Comparison of ENCODE assay signal across 9 mouse cellular contexts in the genomic region with DNA sequence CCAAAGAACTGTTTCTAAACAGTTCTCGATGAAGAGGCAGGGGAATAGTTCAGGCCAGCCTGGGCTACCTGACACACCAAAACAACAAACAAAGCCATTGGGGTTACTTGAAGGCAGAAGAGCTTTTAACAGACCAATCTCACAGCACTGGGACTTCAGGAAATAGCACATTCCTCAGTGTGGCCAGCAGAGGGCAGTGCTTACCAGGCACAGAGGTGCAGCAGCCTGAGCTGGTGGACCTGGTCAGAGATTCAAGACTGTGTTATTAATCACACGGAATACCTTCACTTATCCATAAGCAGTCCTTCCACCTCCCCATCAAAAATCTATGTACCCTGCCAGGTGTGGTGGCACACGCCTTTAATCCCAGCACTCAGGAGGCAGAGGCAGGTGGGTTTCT. TPM values are rescaled to one million over a fixed set of nuclear protein-coding genes. Genes with fewer than 3 reads are reported as not detected.
DNase-seq lines count a peak whose midpoint lies in the region; ATAC-seq lines count a peak whose summit lies in the region.
"Had no signal": no experiment of that assay in that cellular context is flagged by ENCODE, and none has a peak within 500 bp of the region (broad histone marks: within the 10 kb centered on the region; RNA-seq: fewer than 3 reads in every experiment).

No protein-coding gene starts in this region.

- peaks cover 34% of the 10 kb centered on the region for H3K4me1 ChIP-seq in heart, embryonic 12.5 days (replicated peaks)
- peaks cover 29% of the 10 kb centered on the region for H3K4me1 ChIP-seq in embryonic facial prominence, embryonic 10.5 days

- intact Hi-C loops in heart, postnatal 10 days (cut with DNase I), result loop anchor here (1.0 to 5.0 kb wide), 4 partner anchors 27 to 133 kb away; partner anchors contain the start of gene Amh
- intact Hi-C loops in left cerebral cortex, postnatal 10 days (cut with DNase I), result loop anchor here (5.0 kb wide), 2 partner anchors 130 to 250 kb away; no protein-coding TSS in a partner anchor

- no peak overlapping the region for H3K4me3 ChIP-seq in heart, embryonic 12.5 days
- H3K4me3 ChIP-seq in embryonic facial prominence, embryonic 10.5 days, result no peak overlapping the region
- H3K4me3 ChIP-seq: lung, embryonic 15.5 days had no signal

- no peak overlapping the region for H3K27ac ChIP-seq in heart, embryonic 12.5 days (ENCODE audit: poor library complexity, severe bottlenecking)
- no peak overlapping the region for H3K27ac ChIP-seq in embryonic facial prominence, embryonic 10.5 days (replicated peaks)
- H3K27ac ChIP-seq: lung, embryonic 15.5 days had no signal

- no peaks in the 10 kb centered on the region for H3K9me3 ChIP-seq in heart, embryonic 12.5 days (replicated peaks)
- no peaks in the 10 kb centered on the region for H3K9me3 ChIP-seq in embryonic facial prominence, embryonic 10.5 days
- H3K9me3 ChIP-seq: lung, embryonic 15.5 days had no signal

- 14% methylated on average over 3 of the region's 3 CpGs for WGBS in heart, embryonic 12.5 days
- 15% methylated on average over 3 of the region's 3 CpGs for WGBS in embryonic facial prominence, embryonic 10.5 days

- no peak for ATAC-seq in heart, embryonic 12.5 days (ENCODE audit: insufficient number of reproducible peaks, low FRiP score)
- peak; percentile 70; the same call in 1 of the 2 replicates for ATAC-seq in monocyte, adult 5-6 weeks (replicated peaks; ENCODE audit: insufficient number of reproducible peaks, low FRiP score, low TSS enrichment, poor library complexity, severe bottlenecking)

- H3K4me2 ChIP-seq in heart, embryonic 12.5 days, result no peak overlapping the region
- H3K4me2 ChIP-seq: lung, embryonic 15.5 days had no signal

- DNase-seq in heart, adult 18-20 months, result peak; percentile 80 to 86
- DNase-seq in adrenal gland, postnatal 10 days, result peak; percentile 87
- peak; percentile 82 for DNase-seq in embryonic facial prominence, embryonic 10.5 days (ENCODE audit: low spot score)
- DNase-seq in heart, postnatal 10 days, result peak; percentile 86 to 92
- DNase-seq in left cerebral cortex, postnatal 10 days (ENCODE audit: extremely low spot score in 1 of 2, low spot score in 2 of 2), result peak; percentile 59 to 84
- DNase-seq in spleen, postnatal 36 days (ENCODE audit: low spot score in 2 of 2), result peak; percentile 71 to 76

- H3K36me3 ChIP-seq in heart, embryonic 12.5 days, result no peaks in the 10 kb centered on the region
- no peaks in the 10 kb centered on the region for H3K36me3 ChIP-seq in embryonic facial prominence, embryonic 10.5 days (replicated peaks)
- H3K36me3 ChIP-seq: lung, embryonic 15.5 days had no signal

- H3K27me3 ChIP-seq in heart, embryonic 12.5 days (replicated peaks), result no peaks in the 10 kb centered on the region
- no peaks in the 10 kb centered on the region for H3K27me3 ChIP-seq in embryonic facial prominence, embryonic 10.5 days (replicated peaks; ENCODE audit: low read depth, poor library complexity, severe bottlenecking)
- H3K27me3 ChIP-seq: lung, embryonic 15.5 days had no signal

- no peak overlapping the region for H3K9ac ChIP-seq in heart, embryonic 12.5 days
- H3K9ac ChIP-seq: lung, embryonic 15.5 days had no signal

RNA-seq across cellular contexts. Expression of gene Ap3d1, which starts 5.3 kb away (rescaled TPM):
- total RNA-seq in heart, adult 18-20 months (2021), result 10 to 100 TPM; 42.3 to 45.0 TPM
- polyA plus RNA-seq in heart, embryonic 12.5 days (2016; fragmentation: Nextera tagmentation; extraction: Ambion mirVana), result 56.5 and 58.9 TPM in 2 replicates
- 10 to 100 TPM; 64.7 to 82.6 TPM for total RNA-seq in adrenal gland, postnatal 10 days (2021)
- polyA plus RNA-seq in embryonic facial prominence, embryonic 10.5 days (2016; fragmentation: Nextera tagmentation; extraction: Ambion mirVana), result 60.5 and 61.5 TPM in 2 replicates
- 10 to 100 TPM; 47.6 to 52.5 TPM for total RNA-seq in heart, postnatal 10 days (2021)
- 100 to 1,000 TPM; 146 to 151 TPM for total RNA-seq in left cerebral cortex, postnatal 10 days (2021)
- 65.5 to 110 TPM (median 103 TPM) in 3 replicates for total RNA-seq in monocyte, adult 5-6 weeks (2017)

RNA-seq across cellular contexts. Expression of gene Dot1l, which starts 7.6 kb away (rescaled TPM):
- 10 to 100 TPM; 11.7 to 14.3 TPM for total RNA-seq in heart, adult 18-20 months (2021)
- 25.7 and 30.9 TPM in 2 replicates for polyA plus RNA-seq in heart, embryonic 12.5 days (2016; fragmentation: Nextera tagmentation; extraction: Ambion mirVana)
- 10 to 100 TPM; 64.5 to 80.9 TPM for total RNA-seq in adrenal gland, postnatal 10 days (2021)
- polyA plus RNA-seq in embryonic facial prominence, embryonic 10.5 days (2016; fragmentation: Nextera tagmentation; extraction: Ambion mirVana), result 23.5 and 25.0 TPM in 2 replicates
- 10 to 100 TPM; 66.3 to 67.6 TPM for total RNA-seq in heart, postnatal 10 days (2021)
- total RNA-seq in left cerebral cortex, postnatal 10 days (2021), result 10 to 100 TPM; 59.1 to 60.1 TPM
- total RNA-seq in monocyte, adult 5-6 weeks (2017), result 5.2 to 17.7 TPM (median 6.3 TPM) in 3 replicates

RNA-seq across cellular contexts. Expression of gene Izumo4, which starts 45.4 kb away (rescaled TPM):
- 1 to 10 TPM; 2.5 to 2.6 TPM for total RNA-seq in heart, adult 18-20 months (2021)
- 13.2 and 18.4 TPM in 2 replicates for polyA plus RNA-seq in heart, embryonic 12.5 days (2016; fragmentation: Nextera tagmentation; extraction: Ambion mirVana)
- total RNA-seq in adrenal gland, postnatal 10 days (2021), result 10 to 100 TPM in 1 of 2 experiments, 1 to 10 TPM in 1; 6.9 to 13.1 TPM
- 10.5 and 10.8 TPM in 2 replicates for polyA plus RNA-seq in embryonic facial prominence, embryonic 10.5 days (2016; fragmentation: Nextera tagmentation; extraction: Ambion mirVana)
- total RNA-seq in heart, postnatal 10 days (2021), result 1 to 10 TPM; 2.9 to 4.1 TPM
- 10 to 100 TPM; 56.3 to 63.5 TPM for total RNA-seq in left cerebral cortex, postnatal 10 days (2021)
- total RNA-seq in monocyte, adult 5-6 weeks (2017), result 10.6 to 17.9 TPM (median 17.1 TPM) in 3 replicates

RNA-seq across cellular contexts. Expression of gene Mob3a, which starts 45.6 kb away (rescaled TPM):
- total RNA-seq in heart, adult 18-20 months (2021), result 1 to 10 TPM; 7.5 to 8.0 TPM
- polyA plus RNA-seq in heart, embryonic 12.5 days (2016; fragmentation: Nextera tagmentation; extraction: Ambion mirVana), result 34.8 and 38.1 TPM in 2 replicates
- 10 to 100 TPM; 17.7 to 20.1 TPM for total RNA-seq in adrenal gland, postnatal 10 days (2021)
- 54.4 and 54.7 TPM in 2 replicates for polyA plus RNA-seq in embryonic facial prominence, embryonic 10.5 days (2016; fragmentation: Nextera tagmentation; extraction: Ambion mirVana)
- total RNA-seq in heart, postnatal 10 days (2021), result 10 to 100 TPM; 10.1 to 11.3 TPM
- 10 to 100 TPM; 21.8 to 24.7 TPM for total RNA-seq in left cerebral cortex, postnatal 10 days (2021)
- total RNA-seq in monocyte, adult 5-6 weeks (2017), result 57.4 to 129 TPM (median 87.2 TPM) in 3 replicates

RNA-seq across cellular contexts. Expression of gene Sf3a2, which starts 50.6 kb away (rescaled TPM):
- total RNA-seq in heart, adult 18-20 months (2021), result 10 to 100 TPM; 28.6 to 28.7 TPM
- 51.2 and 58.3 TPM in 2 replicates for polyA plus RNA-seq in heart, embryonic 12.5 days (2016; fragmentation: Nextera tagmentation; extraction: Ambion mirVana)
- total RNA-seq in adrenal gland, postnatal 10 days (2021), result 10 to 100 TPM; 45.2 to 50.5 TPM
- polyA plus RNA-seq in embryonic facial prominence, embryonic 10.5 days (2016; fragmentation: Nextera tagmentation; extraction: Ambion mirVana), result 114 and 127 TPM in 2 replicates
- 10 to 100 TPM; 36.8 to 41.4 TPM for total RNA-seq in heart, postnatal 10 days (2021)
- 10 to 100 TPM; 39.7 to 43.1 TPM for total RNA-seq in left cerebral cortex, postnatal 10 days (2021)
- total RNA-seq in monocyte, adult 5-6 weeks (2017), result 9.4 to 23.3 TPM (median 10.7 TPM) in 3 replicates
